Mouse (Mus musculus): ENCODE measurements around the gene Tor2a.

The Tor2a gene

DNA sequence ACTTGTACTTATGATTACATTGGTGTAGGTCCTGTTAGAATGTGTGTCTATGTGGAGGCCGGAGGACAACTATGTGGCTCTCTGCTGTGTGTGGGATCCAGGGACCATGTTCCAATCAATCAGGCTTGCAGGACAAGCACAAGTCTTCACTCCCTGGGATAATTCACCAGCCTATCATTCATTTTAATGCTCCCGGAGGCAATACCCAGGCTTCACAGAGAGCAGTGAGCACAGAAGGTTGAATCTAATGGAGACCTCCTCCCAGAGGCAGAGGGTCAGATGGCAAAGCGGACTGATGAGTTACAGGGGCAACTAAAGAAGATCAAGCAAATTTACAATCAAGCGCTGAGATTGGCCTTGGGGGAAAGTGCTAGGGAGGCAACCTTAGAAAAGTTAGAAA, 27.5 kb upstream of the Tor2a start:
- DNase-seq (ENCODE audit: low spot score in 2 of 2): no peak

- DNase-seq (ENCODE audit: low spot score in 2 of 2): no peak
Observed at GRCm38 (mm10) chr2:32730854-32731253, 26.2 kb upstream of the Tor2a start.

- no peak for DNase-seq (ENCODE audit: low spot score in 2 of 2)
Observed at GRCm38 (mm10) chr2:32731911-32732310, 25.1 kb upstream of the Tor2a start.

DNA sequence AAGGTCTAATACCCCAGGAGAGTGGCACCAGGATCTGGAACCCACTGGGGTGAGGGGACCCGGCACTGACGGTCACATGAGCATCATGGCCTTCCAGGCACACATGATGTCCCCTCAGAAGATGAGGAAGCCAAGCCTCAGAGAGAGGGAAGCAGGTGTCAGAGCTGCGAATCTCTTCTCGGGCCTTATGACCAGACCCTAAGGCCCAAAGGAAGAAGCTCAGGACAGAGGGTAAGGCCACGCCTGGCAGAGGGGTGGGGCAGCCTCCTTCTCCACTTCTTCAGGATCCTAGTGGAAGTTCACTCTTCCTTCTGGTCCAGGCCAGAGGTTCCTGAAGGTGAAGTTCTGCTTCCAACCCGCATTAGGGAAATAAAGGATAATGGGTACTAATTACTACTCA, 24.3 kb upstream of the Tor2a start:
- DNase-seq (ENCODE audit: low spot score in 2 of 2): no peak

DNA sequence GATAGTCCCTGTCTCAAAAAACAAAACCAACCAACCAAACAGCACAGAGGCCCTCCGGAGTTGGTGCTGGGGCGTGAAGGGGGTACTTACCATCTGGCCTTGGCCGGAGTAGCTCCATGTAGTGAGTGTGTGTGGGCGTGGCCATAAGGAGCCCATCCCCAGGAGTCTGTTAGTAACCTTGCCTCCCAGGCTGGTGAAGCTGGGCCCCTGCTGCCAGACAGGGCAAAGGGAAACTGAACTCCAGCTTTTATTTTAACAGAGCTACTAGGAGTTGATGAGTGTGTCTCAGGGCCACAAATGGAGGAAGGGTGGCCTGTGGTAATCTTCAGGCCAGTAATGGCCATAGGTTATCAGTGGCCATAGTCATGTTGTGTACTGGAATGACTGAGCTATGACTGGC, 22.6 kb upstream of the Tor2a start:
- DNase-seq (ENCODE audit: low spot score in 2 of 2): no peak

DNA sequence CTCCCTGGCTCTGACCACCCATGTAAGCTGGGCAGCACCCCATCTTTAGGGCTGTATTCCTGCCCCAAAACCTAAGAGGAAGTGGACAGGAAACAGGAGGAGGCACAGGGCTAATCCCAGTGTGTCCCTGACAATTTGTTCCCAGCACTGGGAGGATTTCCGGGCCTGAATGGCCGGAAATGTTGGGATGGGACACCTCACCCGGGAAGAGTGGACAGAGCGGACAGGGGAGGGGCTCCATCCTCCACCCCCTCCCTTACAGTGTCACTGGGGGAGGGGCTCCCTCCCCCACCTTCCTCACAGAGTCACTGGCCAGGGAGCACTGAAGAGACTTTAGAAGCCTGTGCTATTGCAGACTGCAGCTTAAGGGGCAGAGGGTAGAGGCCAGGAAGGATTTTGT, 22.1 kb upstream of the Tor2a start:
- DNase-seq (ENCODE audit: low spot score in 2 of 2): no peak

DNA sequence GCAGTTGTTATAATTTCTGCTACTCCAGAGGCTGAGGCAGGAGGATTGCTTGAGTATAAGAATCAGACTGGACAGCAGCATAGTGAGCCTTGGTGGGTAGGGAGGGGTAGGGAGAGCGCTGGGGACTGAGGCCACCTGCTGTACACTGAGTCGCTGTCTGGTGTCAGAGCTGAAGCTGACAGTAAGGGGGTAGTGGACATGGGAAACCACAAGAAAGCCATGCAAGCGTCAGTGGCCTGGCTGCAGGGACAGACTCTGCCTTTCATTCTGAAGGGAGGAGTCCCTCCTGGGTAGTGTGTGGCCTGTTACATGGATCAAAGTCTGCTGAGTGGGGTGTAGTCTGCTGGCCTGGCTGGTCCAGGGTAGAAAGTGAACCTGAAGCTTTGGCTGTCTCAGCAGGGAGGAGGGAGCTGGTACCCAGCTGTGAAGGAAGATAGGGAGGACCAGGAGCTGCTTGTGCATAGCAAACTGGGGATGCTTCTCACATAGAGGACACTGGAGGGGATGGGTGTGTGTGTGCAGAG, 20.7 kb upstream of the Tor2a start:
- no peak for DNase-seq (ENCODE audit: low spot score in 2 of 2)

- DNase-seq (ENCODE audit: low spot score in 2 of 2): no peak
Observed at GRCm38 (mm10) chr2:32737008-32737407, 20.0 kb upstream of the Tor2a start.

GRCm38 (mm10) chr2:32739311-32739710, 17.7 kb upstream of the Tor2a start:
- DNase-seq (ENCODE audit: low spot score in 2 of 2): no peak

DNA sequence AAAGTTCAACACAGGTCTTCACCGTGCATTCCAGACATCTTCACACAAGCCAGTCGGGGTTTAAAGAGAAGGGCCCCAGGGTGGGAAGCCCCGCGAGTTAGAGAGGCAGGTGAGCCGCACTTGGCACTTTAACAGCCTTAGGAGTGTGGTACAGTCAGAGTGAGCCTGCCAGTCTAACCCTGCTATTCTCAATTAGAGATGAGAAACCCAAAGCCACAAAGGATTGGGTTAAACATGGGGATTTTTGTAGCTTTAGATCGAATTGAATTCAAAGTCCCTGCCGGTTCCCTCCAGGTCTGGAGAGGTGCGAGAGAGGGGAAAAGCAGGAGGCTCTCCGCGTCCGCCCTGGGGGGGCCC, 16.1 kb upstream of the Tor2a start, which contains the start of gene 6330409D20Rik:
Gene 6330409D20Rik (minus strand): TSS at position 101 of the 357 bp plus-strand sequence.
- DNase-seq (ENCODE audit: low spot score in 2 of 2): no peak

DNA sequence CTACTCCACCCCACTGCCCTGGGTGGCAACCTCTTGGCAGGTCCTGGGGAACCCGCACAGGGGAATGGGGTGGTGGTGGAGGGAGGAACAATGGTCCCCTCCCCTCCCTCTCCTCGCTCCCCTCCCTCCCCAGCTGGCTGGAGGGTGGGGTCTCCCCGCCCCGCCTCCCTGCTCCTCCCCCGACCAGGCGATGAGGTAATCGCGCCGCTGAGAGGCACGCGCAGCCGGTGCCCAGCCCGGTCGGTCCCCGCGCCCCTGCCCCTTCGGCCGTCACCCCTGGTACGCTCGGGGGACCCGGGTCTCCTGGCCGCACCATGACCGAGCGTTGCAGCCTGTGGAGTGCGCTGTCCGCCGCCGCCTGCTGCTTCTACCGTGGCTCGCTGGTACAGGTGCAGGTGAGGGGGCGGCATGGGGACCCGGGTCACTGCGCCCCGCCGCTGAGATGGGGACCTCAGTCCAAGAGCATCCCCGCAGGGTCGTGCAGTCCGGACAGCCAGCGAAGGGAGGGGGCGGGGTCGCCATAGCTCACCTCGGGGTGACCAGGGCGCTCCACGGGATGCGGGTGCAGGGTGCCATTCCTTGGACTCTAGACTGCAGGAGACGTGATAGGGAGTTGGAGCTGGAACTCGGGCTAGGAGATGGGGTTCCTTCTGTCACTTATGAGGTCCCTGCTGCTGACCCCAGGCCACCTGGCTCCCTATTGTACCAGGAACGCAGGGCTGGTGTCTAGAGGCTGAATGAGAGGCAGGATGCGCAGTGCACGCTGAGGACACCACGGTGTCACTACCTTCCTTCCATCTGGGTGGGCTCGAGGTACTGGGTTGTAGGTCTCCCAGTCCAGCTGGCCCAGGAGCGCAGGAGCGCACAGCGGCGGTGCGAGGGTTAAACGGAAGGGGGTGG, 15.5 kb upstream of the Tor2a start:
- peak; percentile 45 to 54 for DNase-seq (ENCODE audit: low spot score in 2 of 2)

- DNase-seq (ENCODE audit: low spot score in 2 of 2): peak; percentile 87
Observed at GRCm38 (mm10) chr2:32742173-32742531, 14.9 kb upstream of the Tor2a start.

DNA sequence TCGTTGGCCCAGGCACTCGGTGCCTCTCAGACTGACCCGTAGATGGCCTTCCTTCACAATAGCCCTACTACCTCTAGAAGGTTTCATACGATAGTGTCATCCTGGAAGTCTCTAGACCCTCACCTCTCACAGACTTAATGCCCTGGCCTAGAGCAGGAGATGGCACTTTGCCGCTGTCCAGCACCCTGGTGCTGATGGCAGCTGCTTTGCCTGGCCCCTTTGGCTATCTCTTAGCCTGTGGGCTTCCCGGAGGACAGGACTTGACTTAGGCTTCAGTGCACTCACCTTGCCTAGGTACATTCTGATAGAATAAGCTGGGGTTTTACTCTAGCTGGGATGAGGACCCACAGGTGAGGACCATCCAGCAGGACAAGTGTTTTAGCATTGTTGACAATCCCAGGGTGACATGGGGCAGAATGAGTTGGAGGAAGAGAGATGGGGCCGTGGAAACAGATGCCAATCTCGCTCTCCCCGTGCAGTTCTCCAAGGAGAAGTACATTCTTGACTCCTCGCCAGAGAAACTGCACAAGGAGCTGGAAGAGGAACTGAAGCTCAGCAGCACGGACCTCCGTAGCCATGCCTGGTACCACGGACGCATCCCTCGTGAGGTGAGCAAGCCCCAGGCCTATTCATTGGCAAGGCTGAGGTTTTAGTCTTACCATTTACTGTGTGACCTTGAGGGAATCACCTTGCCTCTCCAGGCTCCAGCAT, 12.6 kb upstream of the Tor2a start:
- no peak for DNase-seq (ENCODE audit: low spot score in 2 of 2)

GRCm38 (mm10) chr2:32749082-32749481, 8.0 kb upstream of the Tor2a start:
- DNase-seq (ENCODE audit: low spot score in 2 of 2): no peak

- DNase-seq (ENCODE audit: low spot score in 2 of 2): no peak
Observed at GRCm38 (mm10) chr2:32750199-32750598, 6.8 kb upstream of the Tor2a start.

DNA sequence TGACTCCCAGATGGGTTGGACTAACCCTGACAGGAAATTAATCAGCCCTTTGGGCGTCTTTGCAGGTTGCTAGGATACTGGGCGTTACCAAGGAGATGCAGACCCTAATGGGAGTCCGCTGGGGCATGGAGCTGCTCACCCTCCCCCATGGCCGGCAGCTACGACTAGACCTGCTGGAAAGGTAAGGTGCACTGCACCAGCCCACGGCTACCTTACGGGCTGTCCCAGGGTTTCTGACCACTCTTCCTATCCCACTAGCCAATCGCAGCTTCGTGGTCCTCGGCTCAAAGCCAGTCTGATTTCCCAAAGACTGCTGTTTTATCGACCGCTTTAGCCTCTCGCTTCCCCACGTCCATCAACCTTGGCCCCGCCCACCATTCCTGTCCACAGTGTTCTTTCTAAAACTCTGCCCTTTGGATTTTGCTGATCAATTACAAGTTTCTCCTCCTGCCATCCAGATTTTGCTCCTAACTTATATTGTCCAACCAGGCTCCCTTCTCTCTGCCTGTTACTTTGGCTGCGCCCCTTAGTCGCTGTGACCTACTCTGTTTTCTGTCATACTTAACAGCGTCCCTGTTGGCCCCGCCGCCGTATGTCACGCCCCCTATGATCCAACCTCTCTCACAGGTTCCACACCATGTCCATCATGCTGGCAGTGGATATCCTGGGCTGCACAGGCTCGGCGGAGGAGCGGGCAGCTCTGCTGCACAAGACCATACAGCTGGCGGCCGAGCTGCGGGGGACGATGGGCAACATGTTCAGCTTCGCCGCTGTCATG, 6.0 kb upstream of the Tor2a start:
- no peak for DNase-seq (ENCODE audit: low spot score in 2 of 2)

DNA sequence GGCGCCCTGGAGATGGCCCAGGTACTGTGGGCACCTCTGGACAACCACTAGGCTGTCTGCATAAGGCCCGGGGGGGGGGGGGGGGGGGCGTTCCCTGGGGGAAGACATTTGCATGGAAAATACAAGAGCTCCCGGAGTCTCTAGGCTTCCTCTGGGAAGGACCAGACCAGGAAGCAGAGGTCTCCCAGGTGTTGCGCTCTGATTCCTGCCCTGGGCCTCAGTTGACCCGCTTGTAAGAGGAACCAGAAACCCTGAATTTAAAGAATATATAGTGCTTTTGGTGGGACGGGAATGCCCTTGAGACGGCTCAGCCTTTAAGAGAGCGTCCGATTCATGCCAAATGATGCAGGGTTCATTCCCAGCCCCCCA, 5.4 kb upstream of the Tor2a start:
- DNase-seq (ENCODE audit: low spot score in 2 of 2): no peak

- DNase-seq (ENCODE audit: low spot score in 2 of 2): no peak
Observed at GRCm38 (mm10) chr2:32752181-32752580, 4.9 kb upstream of the Tor2a start.

- no peak for DNase-seq (ENCODE audit: low spot score in 2 of 2)
Observed at GRCm38 (mm10) chr2:32756674-32757055, 369 bp upstream of the Tor2a start.

GRCm38 (mm10) chr2:32758503-32758902, 1.5 kb downstream of the Tor2a start:
- no peak for DNase-seq (ENCODE audit: low spot score in 2 of 2)

DNA sequence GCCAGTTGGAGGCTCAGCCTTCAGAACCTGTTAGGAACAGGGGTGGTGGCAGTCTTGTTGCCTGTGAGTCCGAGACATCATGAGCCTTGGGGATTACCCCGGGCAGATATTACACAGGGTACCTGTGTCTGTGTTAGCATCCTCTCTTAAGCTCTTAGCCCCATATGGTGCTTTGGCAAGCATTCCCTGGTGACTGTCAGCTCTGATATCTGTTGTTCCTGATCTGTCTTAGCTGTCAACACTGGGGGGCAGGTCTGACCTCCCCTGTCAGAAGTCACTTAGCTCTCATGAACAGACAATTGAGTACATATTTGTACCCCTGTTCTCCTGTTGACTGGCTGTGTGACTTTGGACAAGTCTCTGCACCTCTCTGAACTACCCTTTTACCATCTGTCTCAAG, 2.0 kb downstream of the Tor2a start:
- DNase-seq (ENCODE audit: low spot score in 2 of 2): no peak

- DNase-seq (ENCODE audit: low spot score in 2 of 2): no peak
Observed at GRCm38 (mm10) chr2:32761361-32761760, 4.3 kb downstream of the Tor2a start.

Data from right cerebral cortex, adult 2 months (tissue).